In genomic region chr1:154147001-154147571, GRCm38 (mm10) we compare ENCODE assay signal across 27 mouse cellular contexts. TPM values are rescaled to one million over a fixed set of nuclear protein-coding genes. Genes with fewer than 3 reads are reported as not detected.
"Had no signal": no experiment of that assay in that cellular context is flagged by ENCODE, and none has a peak within 500 bp of the region (broad histone marks: within the 10 kb centered on the region; RNA-seq: fewer than 3 reads in every experiment).

No protein-coding gene starts in this region.

- H3K27me3 ChIP-seq: hindbrain, embryonic 13.5 days; hindbrain, embryonic 15.5 days; limb, embryonic 12.5 days; liver, embryonic 13.5 days; liver, embryonic 15.5 days had no signal

- H3K9ac ChIP-seq: forebrain, postnatal 0 days; hindbrain, embryonic 13.5 days; hindbrain, embryonic 15.5 days; limb, embryonic 12.5 days; liver, embryonic 13.5 days; liver, embryonic 15.5 days; liver, postnatal 0 days had no signal

- H3K4me3 ChIP-seq: hindbrain, embryonic 13.5 days; hindbrain, embryonic 15.5 days; layer of hippocampus, adult 2 months; left cerebral cortex, adult 2 months; limb, embryonic 10.5 days; limb, embryonic 12.5 days; liver, embryonic 13.5 days; liver, embryonic 15.5 days had no signal

- H3K9me3 ChIP-seq: hindbrain, embryonic 13.5 days; hindbrain, embryonic 15.5 days; limb, embryonic 10.5 days; limb, embryonic 12.5 days; liver, embryonic 13.5 days; liver, embryonic 15.5 days had no signal

- H3K4me2 ChIP-seq: heart, embryonic 11.5 days; hindbrain, embryonic 13.5 days; hindbrain, embryonic 15.5 days; limb, embryonic 12.5 days; liver, embryonic 11.5 days; liver, embryonic 13.5 days; liver, embryonic 15.5 days had no signal

- DNase-seq: forebrain, postnatal 0 days; gastrocnemius, postnatal 14 days; gastrocnemius, postnatal 36 days; heart, adult 18-20 months; kidney, adult 9 months; kidney, postnatal 10 days; liver; liver, embryonic 13.5 days; liver, postnatal 0 days had no signal

- H3K4me1 ChIP-seq: limb, embryonic 10.5 days had no signal

- H3K36me3 ChIP-seq: hindbrain, embryonic 13.5 days; hindbrain, embryonic 15.5 days; limb, embryonic 10.5 days; limb, embryonic 12.5 days; liver, embryonic 13.5 days; liver, embryonic 15.5 days had no signal

- H3K27ac ChIP-seq: hindbrain, embryonic 13.5 days; hindbrain, embryonic 15.5 days; hindbrain, postnatal 0 days; layer of hippocampus, adult 2 months; left cerebral cortex, adult 2 months; limb, embryonic 10.5 days; limb, embryonic 12.5 days; liver, embryonic 13.5 days; liver, embryonic 15.5 days had no signal

- ATAC-seq: forebrain, postnatal 0 days; hindbrain, postnatal 0 days; intestine, embryonic 16.5 days; liver, postnatal 0 days had no signal

RNA-seq across cellular contexts. Expression of gene Zfp648, which starts 53.9 kb away (rescaled TPM):
- total RNA-seq: gastrocnemius, adult 18-20 months; gastrocnemius, adult 8-10 months; gastrocnemius, postnatal 36 days; heart, adult 18-20 months; heart, adult 8-10 months; heart, postnatal 10 days; heart, postnatal 25 days; hematopoietic stem cell, adult 5-6 weeks had no signal
- polyA plus RNA-seq: heart, embryonic 11.5 days; heart, embryonic 14.5 days; intestine, embryonic 16.5 days; liver, embryonic 11.5 days; liver, embryonic 13.5 days; liver, embryonic 15.5 days; liver, postnatal 0 days had no signal
